ENCODE assay signal across 8 mouse cellular contexts in genomic region chr6:37442041-37442667, GRCm38 (mm10). TPM values are rescaled to one million over a fixed set of nuclear protein-coding genes. Genes with fewer than 3 reads are reported as not detected.
DNase-seq lines count a peak whose midpoint lies in the region; ATAC-seq lines count a peak whose summit lies in the region.

Gene Creb3l2 (minus strand): TSS chr6:37442146.

- intact Hi-C loops in gastrocnemius, postnatal 36 days (cut with DNase I) = no loop called here
- intact Hi-C loops in left cerebral cortex, postnatal 10 days (cut with DNase I) = loop anchor here (5.0 kb wide), 1 partner anchor 70 kb away; no protein-coding TSS in a partner anchor

- H3K36me3 ChIP-seq in intestine, embryonic 14.5 days (ENCODE audit: control insufficient read depth, insufficient read depth, low read length) = no peaks in the 10 kb centered on the region

- no peaks in the 10 kb centered on the region for H3K27me3 ChIP-seq in intestine, embryonic 14.5 days (replicated peaks; ENCODE audit: control insufficient read depth, insufficient read depth, low read length)

- peak; percentile 96 for DNase-seq in adrenal gland, postnatal 10 days
- peak; percentile 99 for DNase-seq in embryo, embryonic 9.5 days (ENCODE audit: extremely low spot score)
- DNase-seq in gastrocnemius, postnatal 36 days = peak; percentile 94
- peak; percentile 97 for DNase-seq in intestine, embryonic 14.5 days (ENCODE audit: low spot score)
- DNase-seq in left cerebral cortex, postnatal 10 days (ENCODE audit: extremely low spot score in 1 of 2, low spot score in 2 of 2) = peak; percentile 96 to 98
- DNase-seq in right cerebral cortex, postnatal 10 days (ENCODE audit: low spot score in 2 of 2) = peak; percentile 98 to 99
- peak; percentile 97 for DNase-seq in urinary bladder, postnatal 14 days (ENCODE audit: low spot score)

- under 1% methylated on average over 33 of the region's 33 CpGs for WGBS in intestine, embryonic 14.5 days

- peaks cover 27% of the 10 kb centered on the region for H3K4me1 ChIP-seq in intestine, embryonic 14.5 days (replicated peaks; ENCODE audit: control insufficient read depth, insufficient read depth, low read length)

- peak within 1 kb of the TSS; percentile 89 for H3K9ac ChIP-seq in intestine, embryonic 14.5 days (ENCODE audit: low read length)

- peak within 1 kb of the TSS; percentile 91 for H3K4me3 ChIP-seq in intestine, embryonic 14.5 days (ENCODE audit: low read depth, low read length)

- no peaks in the 10 kb centered on the region for H3K9me3 ChIP-seq in intestine, embryonic 14.5 days (ENCODE audit: control insufficient read depth, low read length)

- peak within 1 kb of the TSS; percentile 67 for H3K4me2 ChIP-seq in intestine, embryonic 14.5 days (ENCODE audit: low read length)

- peak within 1 kb of the TSS; percentile 91 for H3K27ac ChIP-seq in intestine, embryonic 14.5 days (ENCODE audit: low read depth)

- ATAC-seq in intestine, embryonic 14.5 days (replicated peaks; ENCODE audit: low FRiP score, low TSS enrichment, low read depth) = peak; percentile 99
- ATAC-seq in megakaryocyte progenitor cell, adult 5-6 weeks (replicated peaks; ENCODE audit: poor library complexity) = peak; percentile 94

RNA-seq across cellular contexts. Expression of gene Creb3l2, which starts in this region (rescaled TPM):
- 10 to 100 TPM; 42.8 to 46.2 TPM for total RNA-seq in adrenal gland, postnatal 10 days (2021)
- 1 to 10 TPM; 8.6 to 9.4 TPM for total RNA-seq in gastrocnemius, postnatal 36 days (2021)
- polyA plus RNA-seq in intestine, embryonic 14.5 days (2014; fragmentation: Nextera tagmentation; extraction: Ambion mirVana) = 22.9 and 23.9 TPM in 2 replicates
- total RNA-seq in left cerebral cortex, postnatal 10 days (2021) = 1 to 10 TPM; 5.1 to 5.6 TPM
- total RNA-seq in megakaryocyte progenitor cell, adult 5-6 weeks (2015) = 9.3 and 11.2 TPM in 2 replicates
- total RNA-seq in megakaryocyte progenitor cell, adult 5-6 weeks (2017) = 2.2 and 2.9 TPM in 2 replicates

Comparison
In these comparisons a context has a peak if more than half of its experiments do, and no peak if none do; other contexts are left out.
1. Peak in every context shown above with its lines: DNase-seq, ATAC-seq, H3K4me3 ChIP-seq and H3K27ac ChIP-seq.